Mouse (Mus musculus): ENCODE measurements around the gene Cfap99. TPM values are rescaled to one million over a fixed set of nuclear protein-coding genes. Genes with fewer than 3 reads are reported as not detected.

Gene Cfap99
- polyA plus RNA-seq (2012; rRNA removed) = 0.04 TPM in 2 replicates

- peaks cover 6% of the 10 kb centered on the region for H3K4me1 ChIP-seq (ENCODE audit: control insufficient read depth, insufficient read depth, insufficient read length)
- WGBS = under 1% methylated on average over 83 of the region's 83 CpGs
- no peak for TF ChIP-seq CTCF (IDR thresholded peaks at IDR 0.05; ENCODE audit: extremely low read depth, insufficient read depth, insufficient read length, insufficient replicate concordance)
- peak within 1 kb of the TSS; percentile 46; the same call in 1 of the 2 replicates for H3K4me3 ChIP-seq (ENCODE audit: extremely low read depth, insufficient read depth, insufficient read length)
- DNase-seq (ENCODE audit: low read depth in 1 of 2, low spot score in 2 of 2) = no peak
- peaks cover 18% of the 10 kb centered on the region for H3K27me3 ChIP-seq (ENCODE audit: control insufficient read depth, insufficient read depth, low read length)
- H3K36me3 ChIP-seq (ENCODE audit: control insufficient read depth, insufficient read depth, low read length) = no peaks in the 10 kb centered on the region
- no peak within 1 kb of the TSS for H3K27ac ChIP-seq (ENCODE audit: insufficient read depth, low read length)
Measured at GRCm38 (mm10) chr5:34288154-34288716, at the start of gene Cfap99, which contains the start of gene Zfyve28. Gene Cfap99, plus strand, starts transcription at chr5:34288600. Gene Zfyve28, minus strand, starts transcription at chr5:34288449.

DNA sequence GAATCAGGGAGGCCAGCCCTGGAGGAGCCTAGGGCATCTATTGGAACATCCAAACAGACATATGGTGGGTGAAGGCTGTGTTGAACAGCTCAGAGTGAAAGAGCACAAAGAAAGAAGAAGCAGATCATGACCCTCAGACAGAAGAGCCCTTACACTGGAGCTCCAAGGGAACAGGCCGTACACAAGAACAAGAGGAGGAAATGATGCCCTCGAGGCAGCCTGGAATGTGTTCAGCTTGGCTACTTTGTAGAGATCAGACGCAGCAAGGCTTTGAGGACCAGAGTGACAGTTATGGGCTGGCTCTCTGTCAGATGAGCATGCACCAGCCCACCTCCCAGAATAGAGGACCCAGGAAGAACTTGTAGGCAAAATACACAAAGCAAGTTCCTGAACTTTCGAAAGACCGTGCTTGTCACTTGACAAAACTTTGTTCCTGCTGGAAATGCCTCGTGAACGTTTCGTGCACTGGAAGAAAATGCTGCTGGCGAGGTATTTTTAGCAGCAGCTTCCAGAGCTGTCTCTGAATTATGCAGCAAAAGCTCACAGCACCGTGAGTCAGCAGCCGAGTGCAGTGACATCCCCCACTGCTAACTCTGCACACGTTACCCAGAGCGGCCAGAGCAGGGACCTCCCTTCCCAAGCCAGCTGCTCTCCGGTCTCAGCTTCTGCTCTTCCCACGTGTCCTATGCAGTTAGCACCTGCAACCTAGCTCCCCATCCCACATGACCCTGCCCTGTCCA lies 46.0 kb upstream of the Cfap99 start:
- Histone ChIP-seq H3K4me3 (ENCODE audit: extremely low read depth, insufficient read depth, insufficient read length) (no peak overlapping the region), H3K36me3 (ENCODE audit: control insufficient read depth, insufficient read depth, low read length) (no peaks in the 10 kb centered on the region), H3K27ac (ENCODE audit: insufficient read depth, low read length) (no peak overlapping the region), H3K27me3 (ENCODE audit: control insufficient read depth, insufficient read depth, low read length) (no peaks in the 10 kb centered on the region), H3K4me1 (ENCODE audit: control insufficient read depth, insufficient read depth, insufficient read length) (no peaks in the 10 kb centered on the region; the same call in 1 of the 2 replicates)
- 12% methylated on average over 15 of the region's 15 CpGs for WGBS
- TF ChIP-seq CTCF (IDR thresholded peaks at IDR 0.05; ENCODE audit: extremely low read depth, insufficient read depth, insufficient read length, insufficient replicate concordance) (no peak), POLR2A (IDR thresholded peaks at IDR 0.05; ENCODE audit: low read depth, low read length) (no peak)
- no peak for DNase-seq (ENCODE audit: low read depth in 1 of 2, low spot score in 2 of 2)

- H3K27ac ChIP-seq (ENCODE audit: insufficient read depth, low read length) = no peak overlapping the region
- H3K4me1 ChIP-seq (ENCODE audit: control insufficient read depth, insufficient read depth, insufficient read length) = no peaks in the 10 kb centered on the region
- no peak overlapping the region for H3K4me3 ChIP-seq (ENCODE audit: extremely low read depth, insufficient read depth, insufficient read length)
- H3K36me3 ChIP-seq (ENCODE audit: control insufficient read depth, insufficient read depth, low read length) = no peaks in the 10 kb centered on the region
- 69% methylated on average over 5 of the region's 5 CpGs for WGBS
- H3K27me3 ChIP-seq (ENCODE audit: control insufficient read depth, insufficient read depth, low read length) = no peaks in the 10 kb centered on the region
- TF ChIP-seq POLR2A (IDR thresholded peaks at IDR 0.05; ENCODE audit: low read depth, low read length) (no peak), CTCF (IDR thresholded peaks at IDR 0.05; ENCODE audit: extremely low read depth, insufficient read depth, insufficient read length, insufficient replicate concordance) (no peak)
- no peak for DNase-seq (ENCODE audit: low read depth in 1 of 2, low spot score in 2 of 2)
Measured at GRCm38 (mm10) chr5:34243062-34243461, 45.3 kb upstream of the Cfap99 start.

DNA sequence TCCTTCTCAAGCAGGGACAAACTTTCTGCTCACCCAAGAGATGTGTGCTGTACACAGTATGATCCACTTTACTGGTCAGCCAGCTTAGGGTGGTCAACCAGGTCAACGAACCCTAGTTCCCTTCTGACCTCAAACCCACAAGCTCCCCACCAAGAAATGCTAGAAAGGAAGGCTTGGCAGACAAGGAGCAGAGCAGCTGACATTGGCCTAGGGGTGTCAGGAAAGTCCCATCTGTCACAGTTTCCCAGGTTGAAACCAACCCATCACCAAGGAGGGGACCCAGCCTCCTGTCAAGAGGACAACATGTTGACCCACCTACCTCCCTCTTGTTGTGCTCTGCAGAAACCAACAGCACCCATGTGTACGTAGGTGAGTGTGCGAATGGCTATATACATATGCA lies 42.0 kb upstream of the Cfap99 start:
- Histone ChIP-seq H3K4me3 (ENCODE audit: extremely low read depth, insufficient read depth, insufficient read length) (no peak overlapping the region), H3K27me3 (ENCODE audit: control insufficient read depth, insufficient read depth, low read length) (no peaks in the 10 kb centered on the region), H3K36me3 (ENCODE audit: control insufficient read depth, insufficient read depth, low read length) (no peaks in the 10 kb centered on the region), H3K4me1 (ENCODE audit: control insufficient read depth, insufficient read depth, insufficient read length) (no peaks in the 10 kb centered on the region; the same call in 1 of the 2 replicates), H3K27ac (ENCODE audit: insufficient read depth, low read length) (no peak overlapping the region)
- TF ChIP-seq POLR2A (IDR thresholded peaks at IDR 0.05; ENCODE audit: low read depth, low read length) (no peak), CTCF (IDR thresholded peaks at IDR 0.05; ENCODE audit: extremely low read depth, insufficient read depth, insufficient read length, insufficient replicate concordance) (no peak)
- 81% methylated on average over 3 of the region's 3 CpGs for WGBS
- DNase-seq (ENCODE audit: low read depth in 1 of 2, low spot score in 2 of 2) = no peak

- H3K4me1 ChIP-seq (ENCODE audit: control insufficient read depth, insufficient read depth, insufficient read length) = no peaks in the 10 kb centered on the region; the same call in 1 of the 2 replicates
- no peak for DNase-seq (ENCODE audit: low read depth in 1 of 2, low spot score in 2 of 2)
- no peak for TF ChIP-seq CTCF (IDR thresholded peaks at IDR 0.05; ENCODE audit: extremely low read depth, insufficient read depth, insufficient read length, insufficient replicate concordance)
- TF ChIP-seq POLR2A (IDR thresholded peaks at IDR 0.05; ENCODE audit: low read depth, low read length) = no peak
- H3K27me3 ChIP-seq (ENCODE audit: control insufficient read depth, insufficient read depth, low read length) = no peaks in the 10 kb centered on the region
- 25% methylated on average over 4 of the region's 4 CpGs for WGBS
- no peak overlapping the region for H3K27ac ChIP-seq (ENCODE audit: insufficient read depth, low read length)
- H3K4me3 ChIP-seq (ENCODE audit: extremely low read depth, insufficient read depth, insufficient read length) = no peak overlapping the region
- no peaks in the 10 kb centered on the region for H3K36me3 ChIP-seq (ENCODE audit: control insufficient read depth, insufficient read depth, low read length)
Measured at GRCm38 (mm10) chr5:34249132-34249531, 39.3 kb upstream of the Cfap99 start.

- Histone ChIP-seq H3K27me3 (ENCODE audit: control insufficient read depth, insufficient read depth, low read length) (no peaks in the 10 kb centered on the region), H3K27ac (ENCODE audit: insufficient read depth, low read length) (no peak overlapping the region), H3K4me3 (ENCODE audit: extremely low read depth, insufficient read depth, insufficient read length) (no peak overlapping the region), H3K36me3 (ENCODE audit: control insufficient read depth, insufficient read depth, low read length) (no peaks in the 10 kb centered on the region), H3K4me1 (ENCODE audit: control insufficient read depth, insufficient read depth, insufficient read length) (no peaks in the 10 kb centered on the region; the same call in 1 of the 2 replicates)
- no peak for TF ChIP-seq CTCF (IDR thresholded peaks at IDR 0.05; ENCODE audit: extremely low read depth, insufficient read depth, insufficient read length, insufficient replicate concordance)
- no peak for TF ChIP-seq POLR2A (IDR thresholded peaks at IDR 0.05; ENCODE audit: low read depth, low read length)
- 81% methylated on average over 3 of the region's 3 CpGs for WGBS
- DNase-seq (ENCODE audit: low read depth in 1 of 2, low spot score in 2 of 2) = no peak
Measured at GRCm38 (mm10) chr5:34250090-34250489, 38.3 kb upstream of the Cfap99 start.

- H3K36me3 ChIP-seq (ENCODE audit: control insufficient read depth, insufficient read depth, low read length) = no peaks in the 10 kb centered on the region
- WGBS = 88% methylated on average over 4 of the region's 4 CpGs
- TF ChIP-seq POLR2A (IDR thresholded peaks at IDR 0.05; ENCODE audit: low read depth, low read length) (no peak), CTCF (IDR thresholded peaks at IDR 0.05; ENCODE audit: extremely low read depth, insufficient read depth, insufficient read length, insufficient replicate concordance) (no peak)
- no peaks in the 10 kb centered on the region for H3K27me3 ChIP-seq (ENCODE audit: control insufficient read depth, insufficient read depth, low read length)
- H3K4me1 ChIP-seq (ENCODE audit: control insufficient read depth, insufficient read depth, insufficient read length) = no peaks in the 10 kb centered on the region; the same call in 1 of the 2 replicates
- H3K4me3 ChIP-seq (ENCODE audit: extremely low read depth, insufficient read depth, insufficient read length) = no peak overlapping the region
- DNase-seq (ENCODE audit: low read depth in 1 of 2, low spot score in 2 of 2) = no peak
- H3K27ac ChIP-seq (ENCODE audit: insufficient read depth, low read length) = no peak overlapping the region
Measured at GRCm38 (mm10) chr5:34251794-34252193, 36.6 kb upstream of the Cfap99 start.
